Mouse (Mus musculus) heart, adult 2 months (tissue): Measurements from ENCODE around the gene Fgf4.

ENCODE experiments used
- CTCF ChIP-seq: fragments of 200-600 bp; IDR thresholded peaks from 2 replicates; pipeline ENCODE4 v1.8.1; 2022; ENCODE audit warnings: antibody characterized with exemption, mild to moderate bottlenecking, moderate library complexity
- POLR2A ChIP-seq: fragments of 200-500 bp; IDR thresholded peaks from 2 replicates; pipeline ENCODE4 v1.6.1; 2011; ENCODE audit warnings: mild to moderate bottlenecking, low read depth, low read length, control low read depth; ENCODE audit not compliant: insufficient read depth

- TF ChIP-seq CTCF (no peak), POLR2A (no peak)
Observed at GRCm38 (mm10) chr7:144861056-144861768, 14.0 kb downstream of the Fgf4 start.
